Mouse (Mus musculus): ENCODE results near the gene Lcn10.
"Not testable (repeated sequence)": the region's sequence is repeated elsewhere in the genome, so short reads cannot be mapped to it uniquely, and the experiment has no call there.

Lcn10 gene

DNA sequence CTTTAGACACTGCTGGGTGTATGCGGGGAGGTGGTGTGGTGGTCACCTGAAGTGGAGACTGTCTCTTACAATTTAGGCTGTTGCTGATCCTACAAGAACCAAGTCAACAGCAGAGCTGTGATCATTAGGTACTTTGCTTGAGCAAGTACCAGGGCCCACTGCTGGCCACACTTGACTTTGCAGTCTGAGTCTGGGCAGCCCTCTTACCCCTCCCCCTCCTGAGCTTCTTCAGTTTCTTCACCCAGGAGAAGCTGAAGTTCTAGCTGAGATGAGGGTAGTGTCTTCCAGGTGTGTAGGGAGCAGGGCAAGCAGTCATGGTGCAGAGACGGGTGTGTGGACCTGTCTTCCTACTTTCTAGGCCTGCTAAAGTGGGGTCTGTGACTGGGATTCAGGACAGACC is 25.6 kb downstream of the Lcn10 start:
- no peak for DNase-seq

DNA sequence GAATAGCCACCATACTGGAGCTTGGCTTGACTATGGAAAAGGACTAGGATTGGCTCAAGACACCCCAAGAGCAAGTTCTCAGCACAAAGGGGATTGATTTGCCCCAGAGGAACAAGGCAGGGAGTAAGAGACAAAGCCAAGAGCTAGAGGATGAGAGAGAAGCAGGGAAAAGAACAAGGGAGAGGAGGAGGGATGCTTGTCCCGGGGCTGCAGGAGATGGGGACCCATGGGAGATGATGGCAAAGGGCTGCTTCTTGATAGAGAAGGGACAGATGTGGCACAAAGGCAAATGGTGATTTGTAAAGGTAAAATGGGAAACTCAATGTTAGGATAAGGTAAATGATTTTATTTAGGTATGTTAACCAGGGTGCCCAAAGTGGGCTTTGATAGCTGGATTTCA is 26.5 kb downstream of the Lcn10 start:
- DNase-seq, result not testable (repeated sequence)

DNA sequence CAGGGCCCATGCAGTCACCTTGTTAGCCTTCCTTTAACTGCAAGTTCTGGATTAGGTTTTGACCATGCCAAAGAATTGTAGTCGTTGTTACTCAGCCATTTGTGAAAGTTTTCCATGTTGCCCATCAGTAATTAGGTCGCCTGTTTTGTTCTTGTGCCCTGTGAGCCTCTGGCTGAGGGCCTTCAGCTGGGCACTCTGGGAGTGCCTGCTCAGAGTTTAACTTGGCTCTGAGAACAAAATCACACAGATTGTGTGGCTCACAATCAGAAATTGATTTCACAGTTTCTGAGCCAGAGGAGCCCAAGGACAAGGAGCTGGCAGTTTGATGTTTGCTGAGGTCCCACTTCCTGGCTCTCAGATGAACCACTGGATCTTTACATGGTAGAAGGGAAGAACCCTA is 27.3 kb downstream of the Lcn10 start:
- DNase-seq, result not testable (repeated sequence)

DNA sequence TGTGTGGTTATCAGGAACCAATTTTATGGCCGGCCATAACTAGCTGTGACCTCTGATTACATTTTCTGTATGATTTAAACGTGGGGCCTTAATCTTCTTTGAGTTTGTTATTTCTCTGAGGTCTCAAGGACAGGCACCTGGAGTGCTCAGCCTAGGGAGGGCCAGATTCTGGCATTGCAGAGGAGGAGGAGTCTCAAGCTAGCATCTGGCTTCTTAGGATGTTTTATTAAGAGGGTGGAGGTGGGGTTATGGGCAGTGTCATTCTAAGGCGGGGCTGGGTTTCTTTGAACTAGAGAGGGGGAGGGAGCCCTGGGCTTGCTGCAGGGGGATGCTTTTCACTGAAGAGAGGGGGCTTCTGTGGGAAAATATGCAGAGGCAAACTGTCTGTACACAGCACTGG is 29.1 kb downstream of the Lcn10 start:
- not testable (repeated sequence) for DNase-seq

DNA sequence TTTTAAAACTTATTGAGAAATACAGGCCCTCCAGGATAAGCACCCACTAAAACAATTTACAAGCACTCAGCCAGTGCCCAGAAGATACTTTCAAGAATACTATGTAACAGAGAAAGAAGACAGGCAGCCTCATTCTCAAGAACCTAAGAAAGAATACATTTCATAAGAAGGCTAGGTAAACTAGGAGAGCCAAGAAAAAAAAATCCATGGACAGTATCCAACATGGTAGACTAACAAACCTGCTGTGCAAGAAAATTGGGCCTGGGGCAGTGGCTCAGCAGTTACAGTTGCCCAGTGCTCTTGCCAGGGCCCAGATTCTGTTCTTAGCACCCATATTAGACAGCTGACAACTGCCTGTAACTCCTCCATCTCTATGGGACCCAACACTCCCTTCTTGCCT is 34.7 kb downstream of the Lcn10 start:
- DNase-seq, result no peak

DNA sequence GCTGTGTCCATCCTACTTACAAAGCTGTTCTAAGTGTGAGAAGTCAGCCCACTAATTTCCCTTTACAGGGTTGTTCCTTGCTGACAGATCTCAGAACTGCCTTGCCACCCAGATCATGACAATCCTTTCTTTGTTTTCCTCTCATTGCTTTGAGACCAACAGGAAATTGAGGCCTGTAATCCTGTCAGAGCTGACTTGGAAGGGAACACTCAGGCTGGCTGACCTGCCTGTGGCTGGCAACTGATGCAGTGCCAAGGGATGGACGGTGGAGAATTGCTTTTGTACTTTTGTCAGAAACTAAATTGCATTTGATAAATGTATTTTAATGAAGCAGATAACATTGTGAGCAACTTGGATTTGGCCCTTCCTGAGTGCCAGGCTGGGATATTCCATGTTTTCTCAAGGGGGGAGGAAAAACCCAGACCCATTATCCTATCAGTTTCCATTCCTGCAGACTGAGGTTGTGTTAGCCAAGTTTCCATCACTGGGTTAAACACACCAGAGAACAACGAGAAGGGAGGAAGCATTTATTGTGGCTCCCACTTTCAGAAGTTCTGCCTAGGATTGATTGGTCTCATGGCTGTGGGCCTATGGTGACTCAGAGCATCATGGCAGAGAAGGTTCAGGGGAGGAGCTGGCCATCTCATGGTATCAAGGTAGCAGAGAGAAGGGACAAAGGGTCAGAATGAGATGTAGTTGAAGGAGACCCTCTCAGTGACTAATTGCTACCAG is 50.8 kb downstream of the Lcn10 start:
- DNase-seq, result no peak

All from lung, postnatal 14 days (tissue).